Mouse (Mus musculus): Measurements from ENCODE around the gene Mad2l2. TPM values are rescaled to one million over a fixed set of nuclear protein-coding genes. Genes with fewer than 3 reads are reported as not detected.
"Not testable (repeated sequence)": the region's sequence is repeated elsewhere in the genome, so short reads cannot be mapped to it uniquely, and the experiment has no call there.

Gene Mad2l2
- total RNA-seq, 2 experiments from 2014 or later: 11.2 to 13.1 TPM

- no peak for DNase-seq (ENCODE audit: low spot score in 2 of 2)
Measured at GRCm38 (mm10) chr4:148169586-148169985, 39.4 kb downstream of the Mad2l2 start.

- peak in 1 of 2 experiments; percentile 86 for DNase-seq (ENCODE audit: low spot score in 2 of 2)
Measured at GRCm38 (mm10) chr4:148170842-148171241, 40.7 kb downstream of the Mad2l2 start.

- no peak for DNase-seq (ENCODE audit: low spot score in 2 of 2)
Measured at GRCm38 (mm10) chr4:148171261-148171660, 41.1 kb downstream of the Mad2l2 start.

- peak in 1 of 2 experiments; percentile 67 for DNase-seq (ENCODE audit: low spot score in 2 of 2)
Measured at GRCm38 (mm10) chr4:148173811-148174494, 43.8 kb downstream of the Mad2l2 start.

GRCm38 (mm10) chr4:148174495-148174862 lies 44.3 kb downstream of the Mad2l2 start:
- DNase-seq (ENCODE audit: low spot score in 2 of 2): no peak

- not testable (repeated sequence) for DNase-seq (ENCODE audit: low spot score in 2 of 2)
Measured at GRCm38 (mm10) chr4:148176603-148177002, 46.4 kb downstream of the Mad2l2 start.

GRCm38 (mm10) chr4:148177716-148178115 lies 47.5 kb downstream of the Mad2l2 start:
- no peak for DNase-seq (ENCODE audit: low spot score in 2 of 2)

GRCm38 (mm10) chr4:148181483-148181882 lies 51.3 kb downstream of the Mad2l2 start:
- DNase-seq (ENCODE audit: low spot score in 2 of 2): peak in 1 of 2 experiments; percentile 76

- no peak for DNase-seq (ENCODE audit: low spot score in 2 of 2)
Measured at GRCm38 (mm10) chr4:148182363-148182762, 52.2 kb downstream of the Mad2l2 start.

GRCm38 (mm10) chr4:148184564-148184963 lies 54.4 kb downstream of the Mad2l2 start:
- no peak for DNase-seq (ENCODE audit: low spot score in 2 of 2)

GRCm38 (mm10) chr4:148185819-148186218 lies 55.6 kb downstream of the Mad2l2 start:
- DNase-seq (ENCODE audit: low spot score in 2 of 2): no peak

GRCm38 (mm10) chr4:148188767-148189166 lies 58.6 kb downstream of the Mad2l2 start:
- DNase-seq (ENCODE audit: low spot score in 2 of 2): not testable (repeated sequence)

- DNase-seq (ENCODE audit: low spot score in 2 of 2): no peak
Measured at GRCm38 (mm10) chr4:148192707-148193245, 62.6 kb downstream of the Mad2l2 start.

GRCm38 (mm10) chr4:148194400-148194799 lies 64.2 kb downstream of the Mad2l2 start:
- no peak for DNase-seq (ENCODE audit: low spot score in 2 of 2)

Small RNA genes lying within 50 kb of the gene (microRNA-seq; reads per million reads assigned to microRNA genes)
- gene Mir7022: 0 to 0.20 reads per million in 2 experiments

Other genes starting within 250 kb of the Mad2l2 start
- 100 to 1,000 TPM; 204 to 206 TPM for gene Mfn2, start 225.7 kb upstream of the Mad2l2 start, total RNA-seq (2021)
- 10 to 100 TPM; 20.1 to 20.3 TPM for gene Plod1, start 193.6 kb upstream of the Mad2l2 start, total RNA-seq (2021)
- 10 to 100 TPM; 28.2 to 30.1 TPM for gene 2510039O18Rik, start 189.5 kb upstream of the Mad2l2 start, total RNA-seq (2021)
- not detected for gene Nppb, start 144.6 kb upstream of the Mad2l2 start, total RNA-seq (2021)
- gene Nppa, start 129.7 kb upstream of the Mad2l2 start, total RNA-seq (2021): not detected
- 10 to 100 TPM; 79.0 to 82.0 TPM for gene Clcn6, start 91.6 kb upstream of the Mad2l2 start, total RNA-seq (2021)
- gene Mthfr, start 91.3 kb upstream of the Mad2l2 start, total RNA-seq (2021): 10 to 100 TPM; 28.0 to 30.8 TPM
- 1 to 10 TPM; 6.3 to 7.6 TPM for gene Agtrap, start 42.4 kb upstream of the Mad2l2 start, total RNA-seq (2021)
- under 1 TPM; 0.15 to 0.27 TPM for gene Draxin, start 314 bp downstream of the Mad2l2 start, total RNA-seq (2021)
- 10 to 100 TPM; 30.3 to 33.3 TPM for gene Fbxo6, start 21.8 kb downstream of the Mad2l2 start, total RNA-seq (2021)
- gene Fbxo44, start 30.1 kb downstream of the Mad2l2 start, total RNA-seq (2021): 100 to 1,000 TPM; 133 to 136 TPM
- gene Fbxo2, start 30.2 kb downstream of the Mad2l2 start, total RNA-seq (2021): 100 to 1,000 TPM; 118 TPM
- gene Disp3, start 157.6 kb downstream of the Mad2l2 start, total RNA-seq (2021): 10 to 100 TPM; 34.2 to 37.7 TPM

All from layer of hippocampus, adult 18-20 months (tissue).